In the genomic region with DNA sequence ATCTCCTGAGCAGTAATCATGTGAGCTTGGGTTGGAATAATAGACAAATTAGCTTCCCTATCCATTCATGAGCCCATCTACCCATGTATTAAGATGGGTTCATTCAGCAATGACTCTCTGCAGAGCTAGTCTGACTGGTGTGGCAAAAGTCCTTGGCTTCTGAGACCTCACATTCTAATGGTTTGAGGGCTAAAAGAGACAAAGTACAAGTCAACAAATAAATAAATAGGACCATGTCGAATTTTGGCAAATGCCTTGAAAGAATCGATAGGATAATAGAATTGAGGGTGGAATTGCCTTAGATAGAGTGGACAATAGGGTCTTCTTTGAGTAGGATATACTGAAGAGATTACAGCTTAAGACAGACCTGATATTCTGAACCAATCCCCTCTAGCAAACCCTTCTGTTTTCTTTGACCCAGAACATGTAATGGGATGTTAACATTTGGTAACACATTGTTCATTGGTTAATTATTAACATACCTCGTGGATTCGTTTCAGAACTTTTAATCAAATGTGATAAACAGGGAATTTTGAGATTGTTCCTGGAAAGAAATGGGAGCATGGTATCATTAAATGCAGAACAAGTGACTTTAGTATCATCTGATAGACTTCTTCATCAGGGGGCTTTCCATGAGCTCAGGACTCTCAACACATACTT, we compare ENCODE assay signal across 20 mouse cellular contexts. TPM values are rescaled to one million over a fixed set of nuclear protein-coding genes. Genes with fewer than 3 reads are reported as not detected.
A peak's percentile ranks its signal among the peaks of the same experiment; 100 is the strongest.
DNase-seq lines count a peak whose midpoint lies in the region; TF ChIP-seq lines count a peak whose summit lies in the region.
"Had no signal": no experiment of that assay in that cellular context is flagged by ENCODE, and none has a peak within 500 bp of the region (broad histone marks: within the 10 kb centered on the region; RNA-seq: fewer than 3 reads in every experiment).

No protein-coding gene starts in this region.

- no peak overlapping the region for H3K27ac ChIP-seq in kidney, adult 2 months (ENCODE audit: insufficient read depth, low read depth, low read length)
- H3K27ac ChIP-seq in liver, adult 2 months (replicated peaks; ENCODE audit: insufficient read depth, low read depth, low read length): peak overlapping the region; percentile 100

- no peak for TF ChIP-seq POLR2A in kidney, adult 2 months (IDR thresholded peaks at IDR 0.05; ENCODE audit: low read depth, low read length)
- TF ChIP-seq POLR2A in liver, adult 2 months (IDR thresholded peaks at IDR 0.05; ENCODE audit: extremely low read depth, insufficient read depth, low read length): no peak

- TF ChIP-seq CTCF in kidney, adult 2 months (conservative IDR thresholded peaks at IDR 0.05; ENCODE audit: insufficient read depth, insufficient read length, low read depth, low read length): no peak
- TF ChIP-seq CTCF in liver, adult 2 months (IDR thresholded peaks at IDR 0.05; ENCODE audit: low read depth, low read length): no peak

- no peaks in the 10 kb centered on the region; the same call in 1 of the 2 replicates for H3K27me3 ChIP-seq in kidney, adult 2 months (replicated peaks; ENCODE audit: control insufficient read depth, insufficient read depth, low read length)
- H3K27me3 ChIP-seq in liver, adult 2 months (ENCODE audit: control insufficient read depth, insufficient read depth, low read length): no peaks in the 10 kb centered on the region
- H3K27me3 ChIP-seq: CH12.LX, Patski had no signal

- peaks cover 3% of the 10 kb centered on the region; the same call in 1 of the 2 replicates for H3K4me1 ChIP-seq in kidney, adult 2 months (ENCODE audit: control insufficient read depth, insufficient read depth, low read length)
- peaks cover 39% of the 10 kb centered on the region for H3K4me1 ChIP-seq in liver, adult 2 months (ENCODE audit: control insufficient read depth, insufficient read depth, low read length)

- no peak overlapping the region for H3K4me3 ChIP-seq in kidney, adult 2 months (ENCODE audit: insufficient read depth, low read depth, low read length)
- no peak overlapping the region for H3K4me3 ChIP-seq in liver, adult 2 months (ENCODE audit: insufficient read depth, low read depth, low read length)

- no peaks in the 10 kb centered on the region for H3K36me3 ChIP-seq in kidney, adult 2 months (ENCODE audit: control insufficient read depth, insufficient read depth, low read length)
- peaks cover 69% of the 10 kb centered on the region for H3K36me3 ChIP-seq in liver, adult 2 months (ENCODE audit: control insufficient read depth, insufficient read depth, low read length)
- H3K36me3 ChIP-seq: G1E had no signal

- 0 out of 2 replicates have a peak overlapping the region, but pooled peaks have one; percentile 62 for H3K9ac ChIP-seq in liver, adult 2 months (ENCODE audit: low read depth, low read length)

- H3K79me2 ChIP-seq in liver, adult 2 months (ENCODE audit: control insufficient read depth, insufficient read depth, low read length): peaks cover 10% of the 10 kb centered on the region; the same call in 1 of the 2 replicates

- WGBS in kidney, adult 2 months: 68% methylated on average over 4 of the region's 4 CpGs
- 30% methylated on average over 4 of the region's 4 CpGs for WGBS in liver, adult 2 months

- peak; percentile 31 for DNase-seq in kidney, adult 2 months
- no peak for DNase-seq in kidney, postnatal 25 days
- peak; percentile 96 for DNase-seq in liver, adult 2 months (ENCODE audit: extremely low read depth, low read depth, low spot score)
- DNase-seq in liver: no peak
- DNase-seq in testis, postnatal 14 days (ENCODE audit: low spot score): peak; percentile 17
- DNase-seq in testis, postnatal 10 days (ENCODE audit: low spot score): no peak
- DNase-seq: adrenal gland, adult 2 months; adrenal gland, adult 8-10 months; adrenal gland, postnatal 10 days; adrenal gland, postnatal 14 days; adrenal gland, postnatal 25 days; adrenal gland, postnatal 36 days; B cell, adult 2 months; cerebellum, adult 11 months; cerebellum, adult 11-12 months; cerebellum, adult 18-20 months had no signal

RNA-seq across cellular contexts. Expression of a gene that starts 36.5 kb away (rescaled TPM):
- polyA plus RNA-seq in kidney, adult 2 months (2012; rRNA removed): 28.9 and 29.7 TPM in 2 replicates
- total RNA-seq in liver, adult 2 months (2014; rRNA removed): 244 and 252 TPM in 2 replicates
- polyA plus RNA-seq in liver, adult 2 months (2012; rRNA removed): 1,223 and 1,483 TPM in 2 replicates
- total RNA-seq: CH12.LX, MEL had no signal

Comparison
In these comparisons a context has a peak if more than half of its experiments do, and no peak if none do; other contexts are left out.
1. DNase-seq: peak in kidney, adult 2 months (single experiment), liver, adult 2 months (single experiment) and testis, postnatal 14 days (single experiment); none in kidney, postnatal 25 days (0 of 2), liver (single experiment) and testis, postnatal 10 days (single experiment).
2. RNA of a gene that starts 36.5 kb away (polyA plus RNA-seq): 1,223 to 1,483 TPM in liver, adult 2 months; 28.9 to 29.7 TPM in kidney, adult 2 months; every median in the first group is over 10 times any median in the second.